Mouse (Mus musculus) limb, embryonic 11.5 days (tissue): ENCODE data around the gene Rp9. TPM values are rescaled to one million over a fixed set of nuclear protein-coding genes. Genes with fewer than 3 reads are reported as not detected.

Source experiments
- ATAC-seq: fragments of 200-750 bp; cut with Nextera tagmentation; 2 replicates; pipeline ENCODE4 v1.8.0; 2017; ENCODE audit warnings: low read depth; ENCODE audit not compliant: insufficient number of reproducible peaks, low FRiP score, low TSS enrichment
- DNase-seq: peaks from one replicate; pipeline ENCODE4 v3.0.0-alpha.2; 2015; ENCODE audit warnings: low spot score
- H3K27ac ChIP-seq: fragments of 300-500 bp; sonication (generic); replicated peaks from 2 replicates; pipeline ENCODE4 v1.5.1; 2014; ENCODE audit warnings: low read depth, mild to moderate bottlenecking, low read length
- H3K27me3 ChIP-seq: fragments of 300-500 bp; sonication (generic); 2 replicates; pipeline ENCODE4 v1.6.1; 2014; ENCODE audit warnings: mild to moderate bottlenecking, low read length, mixed read lengths; ENCODE audit not compliant: control insufficient read depth, insufficient read depth
- H3K36me3 ChIP-seq: fragments of 300-500 bp; sonication (generic); 2 replicates; pipeline ENCODE4 v1.6.1; 2014; ENCODE audit warnings: mild to moderate bottlenecking, low read length, moderate library complexity, mixed read lengths; ENCODE audit not compliant: control insufficient read depth, insufficient read depth
- H3K4me1 ChIP-seq: fragments of 300-500 bp; sonication (generic); 2 replicates; pipeline ENCODE4 v1.6.1; 2014; ENCODE audit warnings: low read length, mixed read lengths; ENCODE audit not compliant: control insufficient read depth, insufficient read depth
- H3K4me2 ChIP-seq: fragments of 300-500 bp; sonication (generic); 2 replicates; pipeline ENCODE4 v1.6.1; 2014; ENCODE audit warnings: low read depth, mild to moderate bottlenecking, moderate library complexity; ENCODE audit not compliant: severe bottlenecking
- H3K4me3 ChIP-seq: fragments of 300-500 bp; sonication (generic); 2 replicates; pipeline ENCODE4 v1.5.1; 2014; ENCODE audit warnings: low read depth, low read length
- H3K9ac ChIP-seq: fragments of 300-500 bp; sonication (generic); 2 replicates; pipeline ENCODE4 v1.6.1; 2014; ENCODE audit warnings: mild to moderate bottlenecking, low read length
- H3K9me3 ChIP-seq: fragments of 300-500 bp; sonication (generic); 2 replicates; pipeline ENCODE4 v1.6.1; 2016; ENCODE audit warnings: low read length; ENCODE audit not compliant: control insufficient read depth
- WGBS: fragments of 180-500 bp; shearing (Covaris S2); extraction: QIAGEN DNeasy Blood & Tissue Kit; methylation state at CpG from one replicate; pipeline ENCODE4 v1.1.7; 2014; 5-methylcytosine and 5-hydroxymethylcytosine counted together
- polyA plus RNA-seq: library from polyadenylated mRNA; unstranded; fragments of >200 nt; fragmentation: Nextera tagmentation; extraction: Ambion mirVana; gene quantifications from 2 replicates; pipeline ENCODE4 v1.2.1, GENCODE M21; 2014

Gene Rp9
- polyA plus RNA-seq: 62.7 TPM in 2 replicates

GRCm38 (mm10) chr9:22469643-22470042 lies at the start of gene Rp9:
Gene Rp9, minus strand, starts transcription at chr9:22469743.
- no peak within 1 kb of the TSS for H3K27ac ChIP-seq
- H3K4me1 ChIP-seq: no peaks in the 10 kb centered on the region
- no peaks in the 10 kb centered on the region for H3K9me3 ChIP-seq
- H3K4me3 ChIP-seq: peak within 1 kb of the TSS; percentile 79
- H3K36me3 ChIP-seq: peaks cover 4% of the 10 kb centered on the region; the same call in 1 of the 2 replicates
- ATAC-seq (no peak), DNase-seq (no peak)
- no peaks in the 10 kb centered on the region for H3K27me3 ChIP-seq
- peak within 1 kb of the TSS; percentile 77 for H3K4me2 ChIP-seq
- 89% methylated on average over 3 of the region's 3 CpGs for WGBS
- H3K9ac ChIP-seq: no peak within 1 kb of the TSS

- DNase-seq (peak; percentile 66), ATAC-seq (peak; percentile 68; the same call in 1 of the 2 replicates)
- H3K4me3 ChIP-seq: no peak overlapping the region
- no peaks in the 10 kb centered on the region for H3K4me1 ChIP-seq
- WGBS: 92% methylated on average over 3 of the region's 3 CpGs
- no peak overlapping the region for H3K4me2 ChIP-seq
- no peaks in the 10 kb centered on the region for H3K36me3 ChIP-seq
- H3K9ac ChIP-seq: no peak overlapping the region
- H3K27ac ChIP-seq: no peak overlapping the region
- H3K27me3 ChIP-seq: no peaks in the 10 kb centered on the region
- no peaks in the 10 kb centered on the region; the same call in 1 of the 2 replicates for H3K9me3 ChIP-seq
Observed at GRCm38 (mm10) chr9:22518394-22519041, 49.0 kb upstream of the Rp9 start.

- Histone ChIP-seq H3K9ac (no peak overlapping the region), H3K27ac (no peak overlapping the region), H3K36me3 (no peaks in the 10 kb centered on the region), H3K27me3 (no peaks in the 10 kb centered on the region), H3K4me3 (no peak overlapping the region), H3K4me1 (no peaks in the 10 kb centered on the region), H3K4me2 (no peak overlapping the region), H3K9me3 (no peaks in the 10 kb centered on the region)
- DNase-seq: no peak
- 92% methylated on average over 4 of the region's 4 CpGs for WGBS
- no peak for ATAC-seq
Observed at GRCm38 (mm10) chr9:22515076-22515475, 45.5 kb upstream of the Rp9 start.

GRCm38 (mm10) chr9:22505574-22505973 lies 36.0 kb upstream of the Rp9 start:
- 54% methylated on average over 2 of the region's 2 CpGs for WGBS
- no peak for ATAC-seq
- Histone ChIP-seq H3K27me3 (no peaks in the 10 kb centered on the region), H3K36me3 (no peaks in the 10 kb centered on the region), H3K4me1 (no peaks in the 10 kb centered on the region), H3K4me2 (no peak overlapping the region), H3K4me3 (no peak overlapping the region), H3K9ac (no peak overlapping the region), H3K27ac (no peak overlapping the region), H3K9me3 (no peaks in the 10 kb centered on the region)
- DNase-seq: no peak

GRCm38 (mm10) chr9:22503581-22503980 lies 34.0 kb upstream of the Rp9 start:
- H3K36me3 ChIP-seq: no peaks in the 10 kb centered on the region
- no peak overlapping the region for H3K4me3 ChIP-seq
- H3K27ac ChIP-seq: no peak overlapping the region
- no peak overlapping the region for H3K4me2 ChIP-seq
- no peaks in the 10 kb centered on the region for H3K9me3 ChIP-seq
- H3K9ac ChIP-seq: no peak overlapping the region
- H3K27me3 ChIP-seq: no peaks in the 10 kb centered on the region
- 72% methylated on average over 5 of the region's 5 CpGs for WGBS
- no peaks in the 10 kb centered on the region for H3K4me1 ChIP-seq
- DNase-seq (no peak), ATAC-seq (no peak)

GRCm38 (mm10) chr9:22502972-22503371 lies 33.4 kb upstream of the Rp9 start:
- DNase-seq (no peak), ATAC-seq (no peak)
- Histone ChIP-seq H3K36me3 (no peaks in the 10 kb centered on the region), H3K27ac (no peak overlapping the region), H3K4me1 (no peaks in the 10 kb centered on the region), H3K4me3 (no peak overlapping the region), H3K4me2 (no peak overlapping the region), H3K27me3 (no peaks in the 10 kb centered on the region), H3K9ac (no peak overlapping the region), H3K9me3 (no peaks in the 10 kb centered on the region)
- WGBS: 86% methylated on average over 2 of the region's 2 CpGs

- Histone ChIP-seq H3K4me2 (no peak overlapping the region), H3K27ac (no peak overlapping the region), H3K4me3 (no peak overlapping the region), H3K9me3 (no peaks in the 10 kb centered on the region), H3K9ac (no peak overlapping the region), H3K27me3 (no peaks in the 10 kb centered on the region), H3K36me3 (no peaks in the 10 kb centered on the region), H3K4me1 (no peaks in the 10 kb centered on the region)
- WGBS: 86% methylated on average over 6 of the region's 6 CpGs
- ATAC-seq (no peak), DNase-seq (no peak)
Observed at GRCm38 (mm10) chr9:22497021-22497767, 27.7 kb upstream of the Rp9 start.

- DNase-seq: no peak
- Histone ChIP-seq H3K27me3 (no peaks in the 10 kb centered on the region), H3K4me3 (no peak overlapping the region), H3K9ac (no peak overlapping the region), H3K27ac (no peak overlapping the region), H3K36me3 (no peaks in the 10 kb centered on the region), H3K4me2 (no peak overlapping the region), H3K9me3 (no peaks in the 10 kb centered on the region), H3K4me1 (no peaks in the 10 kb centered on the region)
- 86% methylated on average over 2 of the region's 2 CpGs for WGBS
- ATAC-seq: no peak
Observed at GRCm38 (mm10) chr9:22495133-22495532, 25.6 kb upstream of the Rp9 start.
